Mouse (Mus musculus) Patski (cell line): Measurements from ENCODE around the gene Epop. TPM values are rescaled to one million over a fixed set of nuclear protein-coding genes. Genes with fewer than 3 reads are reported as not detected.
"Not testable (repeated sequence)": the region's sequence is repeated elsewhere in the genome, so short reads cannot be mapped to it uniquely, and the experiment has no call there.

ENCODE experiments used
- ATAC-seq: fragments of 100-300 bp; one replicate; pipeline ENCODE4 v1.8.0; 2021
- CTCF ChIA-PET: fragments of 350-600 bp; sonication (Branson Sonifier 250); formaldehyde crosslinking; loops from one replicate; lab custom pipeline; 2022; ENCODE audit warnings: inconsistent platforms; lab: Charles Lee
- POLR2A ChIA-PET: fragments of 350-600 bp; sonication (Branson Sonifier 250); formaldehyde crosslinking; loops from one replicate; lab custom pipeline; 2022; ENCODE audit warnings: antibody characterized with exemption, inconsistent platforms; lab: Charles Lee
- DNase-seq: peaks from one replicate; pipeline ENCODE4 v3.0.0-alpha.2; 2011; ENCODE audit warnings: low read depth, low spot score
- H3K27me3 ChIP-seq: fragments of 371-371 bp; one replicate; pipeline ENCODE4 v1.5.1; 2021
- CTCF ChIP-seq: fragments of 100-300 bp; IDR thresholded peaks from one replicate; pipeline ENCODE4 v1.5.1; 2021
- in situ Hi-C: fragments of 300-500 bp; cut with MboI; formaldehyde crosslinking; loops from 3 replicates; pipeline ENCODE4 v1.11.1; 2018; ENCODE audit warnings: low pct_unique_long_range_greater_than_20kb, mixed read lengths
- polyA plus RNA-seq: library from polyadenylated mRNA; unstranded; gene quantifications from one replicate; pipeline ENCODE4 v1.2.3, GENCODE M21; 2021

Epop gene
- polyA plus RNA-seq, 1 experiment from 2014 or later = 5.3 TPM

- ATAC-seq = no peak
- TF ChIP-seq CTCF = no peak
- DNase-seq = no peak
- ChIA-PET CTCF (interaction anchor here (1.0 to 2.1 kb wide), 2 partner anchors 9 to 35 kb away, joined by 3 to 6 read pairs; no protein-coding TSS in a partner anchor), POLR2A (no interaction called here)
- in situ Hi-C loops = no loop called here
- H3K27me3 ChIP-seq = no peaks in the 10 kb centered on the region
These were observed 24.7 kb upstream of the Epop start for GRCm38 (mm10) chr11:97654210-97654609.

- DNase-seq, POLR2A ChIA-PET, in situ Hi-C loops, H3K27me3 ChIP-seq, ATAC-seq: not testable (repeated sequence)
- CTCF ChIA-PET = interaction anchor here (2.1 kb wide), 1 partner anchor 8 kb away, joined by 6 read pairs; no protein-coding TSS in a partner anchor
These were observed 23.9 kb upstream of the Epop start for GRCm38 (mm10) chr11:97653376-97653775.

- POLR2A ChIA-PET = interaction anchor here (1.5 kb wide), 1 partner anchor 11 kb away, joined by 3 read pairs; no protein-coding TSS in a partner anchor
- TF ChIP-seq CTCF = no peak
- no peaks in the 10 kb centered on the region for H3K27me3 ChIP-seq
- peak; percentile 55 for DNase-seq
- in situ Hi-C loops = no loop called here
- CTCF ChIA-PET = interaction anchor here (1.3 kb wide), 1 partner anchor 48 kb away, joined by 3 read pairs; no protein-coding TSS in a partner anchor
- ATAC-seq = peak; percentile 39
These were observed 20.8 kb upstream of the Epop start for GRCm38 (mm10) chr11:97650341-97650740.

GRCm38 (mm10) chr11:97648541-97648940 is 19.0 kb upstream of the Epop start:
- H3K27me3 ChIP-seq, CTCF ChIA-PET, POLR2A ChIA-PET, DNase-seq, ATAC-seq: not testable (repeated sequence)
- in situ Hi-C loops = loop anchor here (5.0 kb wide), 1 partner anchor 49 kb away; no protein-coding TSS in a partner anchor

- ChIA-PET CTCF (interaction anchor here (0.8 to 2.0 kb wide), 12 partner anchors 9 to 91 kb away, joined by 3 to 13 read pairs (median 4); partner anchors contain the start of genes Mllt6 and Pcgf2), POLR2A (interaction anchor here (0.7 kb wide), 1 partner anchor 15 kb away, joined by 3 read pairs; no protein-coding TSS in a partner anchor)
- DNase-seq = no peak
- TF ChIP-seq CTCF = peak; percentile 85
- in situ Hi-C loops = loop anchor here (5.0 kb wide), 1 partner anchor 52 kb away; no protein-coding TSS in a partner anchor
- H3K27me3 ChIP-seq = peaks cover 5% of the 10 kb centered on the region
- ATAC-seq = no peak
These were observed 15.3 kb upstream of the Epop start for GRCm38 (mm10) chr11:97644834-97645233.

- in situ Hi-C loops = no loop called here
- CTCF ChIA-PET = interaction anchor here (1.7 to 2.0 kb wide), 2 partner anchors 50 to 56 kb away, joined by 11 to 13 read pairs; partner anchors contain the start of gene Pcgf2
- ATAC-seq (no peak), DNase-seq (no peak)
- peaks cover 5% of the 10 kb centered on the region for H3K27me3 ChIP-seq
- no peak for TF ChIP-seq CTCF
- POLR2A ChIA-PET = no interaction called here
These were observed 14.0 kb upstream of the Epop start for GRCm38 (mm10) chr11:97643380-97644055.

- in situ Hi-C loops = no loop called here
- ATAC-seq (no peak), DNase-seq (no peak)
- TF ChIP-seq CTCF = peak; percentile 52
- peaks cover 7% of the 10 kb centered on the region for H3K27me3 ChIP-seq
- POLR2A ChIA-PET = no interaction called here
- CTCF ChIA-PET = interaction anchor here (0.9 to 1.4 kb wide), 2 partner anchors 10 to 55 kb away, joined by 4 read pairs; no protein-coding TSS in a partner anchor
These were observed 13.2 kb upstream of the Epop start for GRCm38 (mm10) chr11:97642746-97643145.

- in situ Hi-C loops = no loop called here
- peaks cover 8% of the 10 kb centered on the region for H3K27me3 ChIP-seq
- CTCF ChIA-PET = interaction anchor here (0.9 to 1.4 kb wide), 2 partner anchors 9 to 45 kb away, joined by 3 to 4 read pairs; no protein-coding TSS in a partner anchor
- TF ChIP-seq CTCF = no peak
- ATAC-seq (no peak), DNase-seq (no peak)
- POLR2A ChIA-PET = no interaction called here
These were observed 12.2 kb upstream of the Epop start for GRCm38 (mm10) chr11:97641668-97642067.

GRCm38 (mm10) chr11:97635468-97636019 is 6.0 kb upstream of the Epop start:
- in situ Hi-C loops = no loop called here
- ChIA-PET CTCF (interaction anchor here (2.7 kb wide), 1 partner anchor 9 kb away, joined by 6 read pairs; no protein-coding TSS in a partner anchor), POLR2A (no interaction called here)
- no peak for ATAC-seq
- H3K27me3 ChIP-seq = peaks cover 3% of the 10 kb centered on the region
- no peak for TF ChIP-seq CTCF
- DNase-seq = no peak

GRCm38 (mm10) chr11:97632440-97632839 is 2.9 kb upstream of the Epop start:
- CTCF ChIA-PET = interaction anchor here (1.0 to 1.5 kb wide), 2 partner anchors 10 to 101 kb away, joined by 3 to 4 read pairs; no protein-coding TSS in a partner anchor

More at GRCm38 (mm10) chr11:97632440-97632839, 2.9 kb upstream of the Epop start:
- DNase-seq, POLR2A ChIA-PET, ATAC-seq, H3K27me3 ChIP-seq: not testable (repeated sequence)
- in situ Hi-C loops = loop anchor here (5.0 kb wide), 1 partner anchor 35 kb away; no protein-coding TSS in a partner anchor
